Mouse (Mus musculus) liver, adult (tissue): ENCODE data around the gene A930004D18Rik.

Experiments used
- GATA4 ChIP-seq: IDR thresholded peaks from 2 replicates; pipeline ENCODE4 v1.6.1; 2014; ENCODE audit warnings: mild to moderate bottlenecking, low read length; ENCODE audit not compliant: insufficient replicate concordance

Gene A930004D18Rik

GRCm38 (mm10) chr2:18037491-18037890 lies at the start of gene A930004D18Rik:
A930004D18Rik (minus strand) TSS chr2:18037737.
- TF ChIP-seq GATA4 = no peak

- no peak for TF ChIP-seq GATA4
These were observed 42.8 kb upstream of the A930004D18Rik start for GRCm38 (mm10) chr2:18080182-18080860.

- no peak for TF ChIP-seq GATA4
These were observed 34.4 kb upstream of the A930004D18Rik start for GRCm38 (mm10) chr2:18071947-18072346.

- TF ChIP-seq GATA4 = no peak
These were observed 30.7 kb upstream of the A930004D18Rik start for GRCm38 (mm10) chr2:18068071-18068796.

GRCm38 (mm10) chr2:18066436-18066835 lies 28.9 kb upstream of the A930004D18Rik start:
- TF ChIP-seq GATA4 = no peak

GRCm38 (mm10) chr2:18065708-18066030 lies 28.1 kb upstream of the A930004D18Rik start:
- TF ChIP-seq GATA4 = no peak

GRCm38 (mm10) chr2:18064941-18065707 lies 27.6 kb upstream of the A930004D18Rik start:
- no peak for TF ChIP-seq GATA4

- TF ChIP-seq GATA4 = no peak; the same call in 1 of the 2 replicates
These were observed 26.9 kb upstream of the A930004D18Rik start for GRCm38 (mm10) chr2:18064356-18064858.

- TF ChIP-seq GATA4 = no peak
These were observed 26.3 kb upstream of the A930004D18Rik start for GRCm38 (mm10) chr2:18063763-18064251.

GRCm38 (mm10) chr2:18060396-18060795 lies 22.9 kb upstream of the A930004D18Rik start:
- TF ChIP-seq GATA4 = no peak

- TF ChIP-seq GATA4 = no peak
These were observed 22.4 kb upstream of the A930004D18Rik start for GRCm38 (mm10) chr2:18059891-18060290.

- TF ChIP-seq GATA4 = no peak
These were observed 21.5 kb upstream of the A930004D18Rik start for GRCm38 (mm10) chr2:18059063-18059462.

- no peak for TF ChIP-seq GATA4
These were observed 20.7 kb upstream of the A930004D18Rik start for GRCm38 (mm10) chr2:18058146-18058708.

- TF ChIP-seq GATA4 = no peak
These were observed 20.0 kb upstream of the A930004D18Rik start for GRCm38 (mm10) chr2:18057336-18058145.
